Mouse (Mus musculus) hindbrain, postnatal 0 days (tissue): Measurements from ENCODE around the gene Cyth2. TPM values are rescaled to one million over a fixed set of nuclear protein-coding genes. Genes with fewer than 3 reads are reported as not detected.

Source experiments
- ATAC-seq: fragments of 200-750 bp; cut with Nextera tagmentation; 2 replicates; pipeline ENCODE4 v1.8.0; 2017; ENCODE audit warnings: mild to moderate bottlenecking, moderate TSS enrichment, moderate library complexity
- DNase-seq: peaks from one replicate; pipeline ENCODE4 v3.0.0-alpha.2; 2015; ENCODE audit warnings: low spot score
- H3K27ac ChIP-seq: fragments of 300-500 bp; sonication (generic); 2 replicates; pipeline ENCODE4 v1.5.1; 2014; ENCODE audit warnings: mild to moderate bottlenecking
- H3K27me3 ChIP-seq: fragments of 300-500 bp; sonication (generic); 2 replicates; pipeline ENCODE4 v1.6.1; 2014; ENCODE audit warnings: low read length, mixed read lengths; ENCODE audit not compliant: insufficient read depth
- H3K36me3 ChIP-seq: fragments of 300-500 bp; sonication (generic); 2 replicates; pipeline ENCODE4 v1.6.1; 2014; ENCODE audit warnings: low read length, mixed read lengths; ENCODE audit not compliant: insufficient read depth
- H3K4me1 ChIP-seq: fragments of 300-500 bp; sonication (generic); 2 replicates; pipeline ENCODE4 v1.6.1; 2014; ENCODE audit warnings: antibody characterized with exemption, low read length, mixed read lengths; ENCODE audit not compliant: insufficient read depth
- H3K4me2 ChIP-seq: fragments of 300-500 bp; sonication (generic); 2 replicates; pipeline ENCODE4 v1.6.1; 2014; ENCODE audit warnings: low read depth, mild to moderate bottlenecking, low read length, moderate library complexity, mixed read lengths
- H3K4me3 ChIP-seq: fragments of 300-500 bp; sonication (generic); 2 replicates; pipeline ENCODE4 v1.5.1; 2014; ENCODE audit warnings: low read length
- H3K9ac ChIP-seq: fragments of 300-500 bp; sonication (generic); replicated peaks from 2 replicates; pipeline ENCODE4 v1.6.1; 2014; ENCODE audit warnings: mild to moderate bottlenecking, low read length, moderate library complexity, mixed read lengths
- H3K9me3 ChIP-seq: fragments of 300-500 bp; sonication (generic); 2 replicates; pipeline ENCODE4 v1.6.1; 2016; ENCODE audit warnings: low read length, mixed read lengths
- CTCF ChIP-seq: IDR thresholded peaks from 2 replicates; pipeline ENCODE4 v1.5.1; 2016; ENCODE audit warnings: antibody characterized with exemption, control low read depth, low read depth
- WGBS: fragments of 180-500 bp; shearing (Covaris S2); extraction: QIAGEN DNeasy Blood & Tissue Kit; methylation state at CpG from one replicate; pipeline ENCODE4 v1.1.7; 2014; 5-methylcytosine and 5-hydroxymethylcytosine counted together
- polyA plus RNA-seq: library from polyadenylated mRNA; unstranded; fragments of >200 nt; fragmentation: Nextera tagmentation; extraction: Ambion mirVana; gene quantifications from 2 replicates; pipeline ENCODE4 v1.2.1, GENCODE M21; 2015
- total RNA-seq: library from RNA; depleted of rRNA; stranded (reverse); fragments of >200 nt; gene quantifications from 2 replicates; pipeline ENCODE4 v1.2.3, GENCODE M21; 2014; rRNA removed

Cyth2 gene
- total RNA-seq: 176 and 221 TPM in 2 replicates
- polyA plus RNA-seq: 209 and 216 TPM in 2 replicates

DNA sequence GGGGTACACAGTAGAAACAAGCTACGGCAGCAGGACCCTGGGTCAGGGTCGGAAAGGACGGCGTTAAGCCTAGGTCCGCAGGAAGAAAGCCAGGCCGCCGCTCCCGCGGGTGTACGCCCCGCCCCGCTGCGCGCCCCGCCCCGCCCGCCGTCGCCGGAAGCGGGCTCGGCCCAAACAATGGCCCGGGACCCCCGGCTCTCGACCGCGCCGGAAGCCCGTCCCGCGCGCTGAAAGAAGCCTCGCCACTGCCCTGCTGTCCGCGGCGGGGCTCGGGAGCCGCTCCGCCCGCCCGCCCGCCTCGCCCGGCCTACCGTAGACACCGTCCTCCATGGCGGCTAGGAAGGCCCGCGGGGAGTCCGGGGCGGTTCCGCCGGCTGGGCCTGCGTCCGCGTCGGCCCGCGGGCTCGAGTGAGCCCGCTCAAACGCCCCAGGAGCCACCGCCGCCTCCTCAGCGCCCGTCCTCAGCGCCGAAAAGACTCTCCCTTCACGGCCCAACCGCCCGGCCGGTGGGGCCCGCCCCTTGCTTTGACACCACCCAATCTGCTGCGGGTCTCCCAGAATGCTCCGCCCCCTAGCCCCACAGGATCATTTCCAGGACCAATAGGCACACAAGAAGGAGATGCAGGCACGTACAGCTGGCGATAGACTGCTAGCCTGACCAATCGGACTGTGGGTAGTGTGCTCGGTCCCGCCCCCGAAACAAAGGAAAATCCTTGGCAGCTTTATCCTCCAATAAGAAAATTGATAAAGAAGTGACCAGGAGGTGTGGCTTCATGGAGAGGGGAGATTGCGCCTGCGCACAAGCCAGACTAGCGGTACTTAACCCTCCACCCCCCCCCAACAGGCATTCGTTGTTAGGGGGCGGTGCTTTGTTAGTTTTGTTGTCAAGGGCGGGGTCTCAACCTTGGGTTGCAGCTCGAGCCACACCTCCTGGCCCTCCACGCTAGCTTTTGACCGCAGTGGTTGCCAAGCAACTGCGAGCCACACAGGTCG, at the start of gene Cyth2:
Cyth2 (minus strand) TSS at position 795 of the 993 bp plus-strand sequence.
- ATAC-seq (peak; percentile 98), DNase-seq (peak; percentile 100)
- H3K4me3 ChIP-seq: peak within 1 kb of the TSS; percentile 72
- peak within 1 kb of the TSS; percentile 99 for H3K27ac ChIP-seq
- H3K9ac ChIP-seq: peak within 1 kb of the TSS; percentile 96
- H3K27me3 ChIP-seq: no peaks in the 10 kb centered on the region
- H3K4me2 ChIP-seq: peak within 1 kb of the TSS; percentile 93
- no peak for TF ChIP-seq CTCF
- peaks cover 24% of the 10 kb centered on the region for H3K4me1 ChIP-seq
- peaks cover 35% of the 10 kb centered on the region for H3K36me3 ChIP-seq
- 3% methylated on average over 75 of the region's 92 CpGs for WGBS
- H3K9me3 ChIP-seq: no peaks in the 10 kb centered on the region

DNA sequence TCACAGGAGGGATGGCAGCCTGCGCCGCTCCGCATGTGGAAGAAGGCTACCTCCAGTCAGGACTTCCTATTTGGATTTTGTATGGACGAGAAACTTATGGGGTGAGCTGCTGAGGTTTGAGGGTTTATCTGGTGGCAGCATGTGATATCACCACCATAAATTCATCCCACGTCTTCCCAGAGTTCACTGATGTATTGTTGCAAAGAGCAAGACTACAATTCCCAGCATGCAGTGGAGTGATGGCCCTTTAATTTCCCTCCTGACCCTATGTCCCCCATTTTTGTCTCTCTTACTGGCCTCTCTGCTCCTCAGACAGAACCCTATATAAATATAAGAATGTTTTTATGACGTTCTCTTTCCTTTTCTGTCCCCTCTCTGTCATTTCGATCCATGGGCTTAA, 48.4 kb upstream of the Cyth2 start:
- H3K36me3 ChIP-seq: no peaks in the 10 kb centered on the region
- ATAC-seq (no peak), DNase-seq (no peak)
- no peaks in the 10 kb centered on the region for H3K27me3 ChIP-seq
- H3K4me2 ChIP-seq: no peak overlapping the region
- no peak for TF ChIP-seq CTCF
- H3K27ac ChIP-seq: no peak overlapping the region
- no peak overlapping the region for H3K9ac ChIP-seq
- 0 out of 2 replicates have a peak, but pooled peaks cover 6% of the 10 kb centered on the region for H3K4me1 ChIP-seq
- no peaks in the 10 kb centered on the region for H3K9me3 ChIP-seq
- H3K4me3 ChIP-seq: no peak overlapping the region
- WGBS: 89% methylated on average over 7 of the region's 7 CpGs

DNA sequence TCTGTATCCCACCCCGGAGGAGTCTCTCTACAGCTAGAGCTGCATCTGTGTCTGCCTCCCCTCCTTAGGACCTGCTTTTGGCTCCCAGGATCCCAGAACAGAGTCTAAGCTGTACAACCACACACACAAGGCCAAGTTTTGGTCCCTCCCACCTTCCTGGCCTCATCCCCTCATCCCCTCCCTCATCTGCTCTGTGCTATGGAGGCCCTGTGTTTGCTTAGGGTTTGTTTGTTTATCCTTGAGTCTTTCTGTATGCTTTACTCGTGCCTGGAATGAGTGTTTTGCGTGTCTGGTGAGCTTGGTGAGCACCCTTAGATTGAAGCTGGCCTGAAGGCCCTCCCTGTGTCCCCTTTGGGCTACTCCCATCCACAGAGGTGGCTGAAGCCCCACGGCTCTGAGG, 44.6 kb upstream of the Cyth2 start:
- H3K4me3 ChIP-seq: no peak overlapping the region
- H3K36me3 ChIP-seq: no peaks in the 10 kb centered on the region
- no peaks in the 10 kb centered on the region for H3K27me3 ChIP-seq
- H3K9me3 ChIP-seq: no peaks in the 10 kb centered on the region
- no peak overlapping the region for H3K4me2 ChIP-seq
- 68% methylated on average over 4 of the region's 4 CpGs for WGBS
- H3K27ac ChIP-seq: no peak overlapping the region
- no peak for TF ChIP-seq CTCF
- no peak overlapping the region for H3K9ac ChIP-seq
- ATAC-seq: no peak
- H3K4me1 ChIP-seq: no peaks in the 10 kb centered on the region
- DNase-seq: no peak

DNA sequence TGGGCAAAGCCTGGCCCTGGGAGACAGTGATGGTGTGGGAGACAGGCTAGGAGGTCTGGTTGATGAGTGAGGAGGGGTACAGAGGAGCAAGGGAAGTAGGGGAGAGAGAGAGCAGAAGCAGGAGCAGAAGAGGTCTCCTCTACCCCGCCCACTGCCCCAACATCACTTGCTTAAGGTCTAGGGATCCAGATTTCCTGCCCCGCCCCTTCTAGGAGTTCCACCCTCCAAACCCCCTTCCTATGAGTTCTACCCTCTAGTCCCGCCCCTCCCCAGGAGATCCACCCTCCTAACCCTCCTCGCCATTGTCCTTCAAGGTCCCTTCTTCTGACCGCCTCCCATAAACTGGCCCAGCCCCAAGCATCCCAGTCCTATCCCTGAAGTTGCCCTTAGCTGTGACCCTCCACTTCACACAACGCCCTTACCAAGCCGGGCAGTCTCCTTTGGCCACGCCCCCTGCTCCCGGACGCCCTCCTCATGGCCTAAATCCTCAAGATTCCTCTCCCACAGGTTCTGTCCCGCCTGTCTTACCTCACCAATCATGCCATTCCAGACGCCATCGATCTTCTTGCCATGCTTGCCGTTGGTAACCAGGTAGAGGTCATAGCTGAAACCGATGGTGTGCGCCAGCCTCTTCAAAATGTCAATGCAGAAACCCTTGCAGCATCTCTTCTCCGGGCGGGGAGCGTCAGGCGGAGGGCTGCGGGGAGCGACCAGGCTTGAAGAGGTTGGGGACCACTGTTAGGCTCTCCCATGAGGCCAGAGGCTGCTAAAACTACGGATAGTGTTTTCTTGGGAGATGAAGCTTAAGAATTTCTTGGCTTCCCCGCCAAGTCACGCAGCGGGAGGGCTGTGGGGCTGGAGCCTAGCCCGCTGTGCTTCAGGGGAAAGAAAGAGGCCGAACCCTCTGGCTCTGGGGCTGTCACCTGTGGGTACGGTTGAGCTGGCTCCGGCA, 42.8 kb upstream of the Cyth2 start:
- H3K9ac ChIP-seq: no peak overlapping the region
- no peaks in the 10 kb centered on the region for H3K27me3 ChIP-seq
- H3K9me3 ChIP-seq: no peaks in the 10 kb centered on the region
- H3K4me1 ChIP-seq: no peaks in the 10 kb centered on the region
- peak overlapping the region; percentile 26 for H3K4me3 ChIP-seq
- no peaks in the 10 kb centered on the region for H3K36me3 ChIP-seq
- peak overlapping the region; percentile 53 for H3K4me2 ChIP-seq
- ATAC-seq (peak; percentile 44; the same call in 1 of the 2 replicates), DNase-seq (peak; percentile 38)
- 10% methylated on average over 29 of the region's 30 CpGs for WGBS
- no peak overlapping the region for H3K27ac ChIP-seq
- no peak for TF ChIP-seq CTCF

GRCm38 (mm10) chr7:45853089-45853488, 38.7 kb upstream of the Cyth2 start:
- Histone ChIP-seq H3K9ac (no peak overlapping the region), H3K9me3 (no peaks in the 10 kb centered on the region), H3K27me3 (no peaks in the 10 kb centered on the region), H3K4me1 (no peaks in the 10 kb centered on the region), H3K4me2 (no peak overlapping the region), H3K27ac (no peak overlapping the region), H3K36me3 (no peaks in the 10 kb centered on the region; the same call in 1 of the 2 replicates), H3K4me3 (no peak overlapping the region)
- 85% methylated on average over 12 of the region's 12 CpGs for WGBS
- DNase-seq (no peak), ATAC-seq (no peak)
- no peak for TF ChIP-seq CTCF

- Histone ChIP-seq H3K9me3 (no peaks in the 10 kb centered on the region), H3K4me2 (no peak overlapping the region), H3K4me3 (no peak overlapping the region), H3K36me3 (no peaks in the 10 kb centered on the region; the same call in 1 of the 2 replicates), H3K27ac (no peak overlapping the region), H3K9ac (no peak overlapping the region), H3K27me3 (no peaks in the 10 kb centered on the region), H3K4me1 (no peaks in the 10 kb centered on the region)
- ATAC-seq (no peak), DNase-seq (no peak)
- WGBS: 75% methylated on average over 3 of the region's 3 CpGs
- TF ChIP-seq CTCF: no peak
These were observed 36.3 kb upstream of the Cyth2 start for GRCm38 (mm10) chr7:45850661-45851060.
